ENCODE assay signal across 8 mouse cellular contexts in the genomic region with DNA sequence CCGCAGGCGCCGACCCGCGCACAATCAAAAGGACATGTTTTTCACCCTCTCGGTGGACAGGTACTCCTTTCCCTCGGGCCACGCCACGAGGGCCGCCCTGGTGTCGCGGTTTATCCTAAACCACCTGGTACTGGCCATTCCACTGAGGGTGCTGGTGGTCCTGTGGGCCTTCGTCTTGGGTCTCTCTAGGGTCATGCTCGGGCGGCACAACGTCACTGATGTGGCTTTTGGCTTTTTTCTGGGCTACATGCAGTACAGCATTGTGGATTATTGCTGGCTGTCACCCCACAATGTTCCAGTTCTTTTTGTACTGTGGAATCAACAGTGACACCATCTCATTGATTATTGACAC. TPM values are rescaled to one million over a fixed set of nuclear protein-coding genes. Genes with fewer than 3 reads are reported as not detected.
A peak's percentile ranks its signal among the peaks of the same experiment; 100 is the strongest.
DNase-seq lines count a peak whose midpoint lies in the region; ATAC-seq lines count a peak whose summit lies in the region.

No protein-coding gene starts in this region.

- no peaks in the 10 kb centered on the region for H3K36me3 ChIP-seq in lung, embryonic 16.5 days (ENCODE audit: control insufficient read depth, insufficient read depth, low read length)
- no peaks in the 10 kb centered on the region for H3K36me3 ChIP-seq in forebrain, embryonic 10.5 days (replicated peaks)
- no peaks in the 10 kb centered on the region for H3K36me3 ChIP-seq in limb, embryonic 11.5 days (ENCODE audit: control insufficient read depth, insufficient read depth, low read length)
- H3K36me3 ChIP-seq in neural tube, embryonic 15.5 days, result no peaks in the 10 kb centered on the region

- 7% methylated on average over 16 of the region's 16 CpGs for WGBS in lung, embryonic 16.5 days
- 3% methylated on average over 16 of the region's 16 CpGs for WGBS in forebrain, embryonic 10.5 days
- WGBS in limb, embryonic 11.5 days, result 5% methylated on average over 16 of the region's 16 CpGs
- 4% methylated on average over 16 of the region's 16 CpGs for WGBS in neural tube, embryonic 15.5 days

- H3K27ac ChIP-seq in lung, embryonic 16.5 days (ENCODE audit: low read length), result no peak overlapping the region; the same call in 1 of the 2 replicates
- H3K27ac ChIP-seq in forebrain, embryonic 10.5 days, result peak overlapping the region; percentile 91
- no peak overlapping the region for H3K27ac ChIP-seq in limb, embryonic 11.5 days (replicated peaks; ENCODE audit: low read depth, low read length)
- peak overlapping the region; percentile 84; the same call in 1 of the 2 replicates for H3K27ac ChIP-seq in neural tube, embryonic 15.5 days (replicated peaks)

- H3K4me2 ChIP-seq in lung, embryonic 16.5 days (ENCODE audit: low read depth, low read length), result peak overlapping the region; percentile 74
- H3K4me2 ChIP-seq in limb, embryonic 11.5 days (ENCODE audit: low read depth, severe bottlenecking), result peak overlapping the region; percentile 91
- peak overlapping the region; percentile 74 for H3K4me2 ChIP-seq in neural tube, embryonic 15.5 days

- H3K9ac ChIP-seq in lung, embryonic 16.5 days (ENCODE audit: low read length), result peak overlapping the region; percentile 89
- H3K9ac ChIP-seq in limb, embryonic 11.5 days (ENCODE audit: low read length), result peak overlapping the region; percentile 77
- peak overlapping the region; percentile 91 for H3K9ac ChIP-seq in neural tube, embryonic 15.5 days (replicated peaks)

- no peaks in the 10 kb centered on the region for H3K9me3 ChIP-seq in lung, embryonic 16.5 days (ENCODE audit: control insufficient read depth, low read length)
- no peaks in the 10 kb centered on the region for H3K9me3 ChIP-seq in forebrain, embryonic 10.5 days
- no peaks in the 10 kb centered on the region for H3K9me3 ChIP-seq in limb, embryonic 11.5 days (ENCODE audit: control insufficient read depth, low read length)
- H3K9me3 ChIP-seq in neural tube, embryonic 15.5 days (replicated peaks), result no peaks in the 10 kb centered on the region

- H3K27me3 ChIP-seq in lung, embryonic 16.5 days (ENCODE audit: control insufficient read depth, insufficient read depth, low read depth, low read length), result no peaks in the 10 kb centered on the region
- peaks cover 49% of the 10 kb centered on the region for H3K27me3 ChIP-seq in forebrain, embryonic 10.5 days (ENCODE audit: poor library complexity, severe bottlenecking)
- no peaks in the 10 kb centered on the region for H3K27me3 ChIP-seq in limb, embryonic 11.5 days (ENCODE audit: control insufficient read depth, insufficient read depth, low read length)
- H3K27me3 ChIP-seq in neural tube, embryonic 15.5 days (replicated peaks), result no peaks in the 10 kb centered on the region

- peaks cover 19% of the 10 kb centered on the region for H3K4me1 ChIP-seq in lung, embryonic 16.5 days (replicated peaks; ENCODE audit: control insufficient read depth, insufficient read depth, low read length)
- peaks cover 22% of the 10 kb centered on the region for H3K4me1 ChIP-seq in forebrain, embryonic 10.5 days
- 0 out of 2 replicates have a peak, but pooled peaks cover 9% of the 10 kb centered on the region for H3K4me1 ChIP-seq in limb, embryonic 11.5 days (ENCODE audit: control insufficient read depth, insufficient read depth, low read length)
- H3K4me1 ChIP-seq in neural tube, embryonic 15.5 days, result peaks cover 25% of the 10 kb centered on the region

- DNase-seq in lung, postnatal 25 days (ENCODE audit: low spot score), result no peak
- DNase-seq in forebrain, embryonic 10.5 days (ENCODE audit: extremely low spot score, low spot score), result no peak
- DNase-seq in limb, embryonic 11.5 days (ENCODE audit: low spot score), result no peak
- DNase-seq in adrenal gland, postnatal 25 days, result no peak
- DNase-seq in left cerebral cortex, adult 8-10 months (ENCODE audit: low spot score in 2 of 2), result no peak
- DNase-seq in Muller cell, postnatal 12 days (ENCODE audit: inconsistent ontology term), result no peak

- ATAC-seq in lung, embryonic 16.5 days (ENCODE audit: low read depth), result no peak
- no peak for ATAC-seq in limb, embryonic 11.5 days (ENCODE audit: insufficient number of reproducible peaks, low FRiP score, low TSS enrichment, low read depth)
- ATAC-seq in neural tube, embryonic 15.5 days (ENCODE audit: low FRiP score), result peak; percentile 51

- peak overlapping the region; percentile 90 for H3K4me3 ChIP-seq in lung, embryonic 16.5 days (ENCODE audit: low read length)
- peak overlapping the region; percentile 90 for H3K4me3 ChIP-seq in forebrain, embryonic 10.5 days
- H3K4me3 ChIP-seq in limb, embryonic 11.5 days (ENCODE audit: low read depth, low read length), result peak overlapping the region; percentile 70
- peak overlapping the region; percentile 85 for H3K4me3 ChIP-seq in neural tube, embryonic 15.5 days (replicated peaks)

RNA-seq across cellular contexts. Expression of a gene that starts 0.8 kb away (rescaled TPM):
- polyA plus RNA-seq in lung, embryonic 16.5 days (2015; fragmentation: Nextera tagmentation; extraction: Ambion mirVana), result 6.7 and 7.9 TPM in 2 replicates
- polyA plus RNA-seq in forebrain, embryonic 10.5 days (2016; fragmentation: Nextera tagmentation; extraction: Ambion mirVana), result 3.0 and 3.4 TPM in 2 replicates
- 5.2 and 7.3 TPM in 2 replicates for polyA plus RNA-seq in limb, embryonic 11.5 days (2014; fragmentation: Nextera tagmentation; extraction: Ambion mirVana)
- polyA plus RNA-seq in neural tube, embryonic 15.5 days (2015; fragmentation: Nextera tagmentation; extraction: Ambion mirVana), result 12.0 and 12.6 TPM in 2 replicates
- total RNA-seq in adrenal gland, postnatal 25 days (2021), result 31.1 and 43.3 TPM in 2 replicates
- 10 to 100 TPM; 43.3 to 47.7 (median 45.6) TPM for total RNA-seq in left cerebral cortex, adult 8-10 months (2022)

RNA-seq across cellular contexts. Expression of a gene that starts 3.1 kb away (rescaled TPM):
- 2.7 and 3.1 TPM in 2 replicates for polyA plus RNA-seq in lung, embryonic 16.5 days (2015; fragmentation: Nextera tagmentation; extraction: Ambion mirVana)
- polyA plus RNA-seq in forebrain, embryonic 10.5 days (2016; fragmentation: Nextera tagmentation; extraction: Ambion mirVana), result 0.25 and 0.46 TPM in 2 replicates
- polyA plus RNA-seq in limb, embryonic 11.5 days (2014; fragmentation: Nextera tagmentation; extraction: Ambion mirVana), result 0.11 and 0.37 TPM in 2 replicates
- 0.78 and 0.96 TPM in 2 replicates for polyA plus RNA-seq in neural tube, embryonic 15.5 days (2015; fragmentation: Nextera tagmentation; extraction: Ambion mirVana)
- total RNA-seq in adrenal gland, postnatal 25 days (2021), result 3.6 and 4.2 TPM in 2 replicates
- 1 to 10 TPM; 5.0 to 7.8 (median 7.2) TPM for total RNA-seq in left cerebral cortex, adult 8-10 months (2022)

RNA-seq across cellular contexts. Expression of a gene that starts 25.6 kb away (rescaled TPM):
- 36.6 and 37.2 TPM in 2 replicates for polyA plus RNA-seq in lung, embryonic 16.5 days (2015; fragmentation: Nextera tagmentation; extraction: Ambion mirVana)
- 37.2 and 37.6 TPM in 2 replicates for polyA plus RNA-seq in forebrain, embryonic 10.5 days (2016; fragmentation: Nextera tagmentation; extraction: Ambion mirVana)
- polyA plus RNA-seq in limb, embryonic 11.5 days (2014; fragmentation: Nextera tagmentation; extraction: Ambion mirVana), result 43.9 and 49.9 TPM in 2 replicates
- polyA plus RNA-seq in neural tube, embryonic 15.5 days (2015; fragmentation: Nextera tagmentation; extraction: Ambion mirVana), result 44.0 and 46.7 TPM in 2 replicates
- total RNA-seq in adrenal gland, postnatal 25 days (2021), result 52.2 and 62.0 TPM in 2 replicates
- 100 to 1,000 TPM; 102 to 105 (median 104) TPM for total RNA-seq in left cerebral cortex, adult 8-10 months (2022)

Comparison
In these comparisons a context has a peak if more than half of its experiments do, and no peak if none do; other contexts are left out.
1. H3K27ac ChIP-seq: peak in forebrain, embryonic 10.5 days (single experiment) and neural tube, embryonic 15.5 days (single experiment); none in lung, embryonic 16.5 days (single experiment) and limb, embryonic 11.5 days (single experiment).
2. Peak in every context shown above with its lines, with median percentiles within 50 percentile points of each other: H3K4me2 ChIP-seq, H3K4me3 ChIP-seq and H3K9ac ChIP-seq.